Mouse (Mus musculus) midbrain, embryonic 16.5 days (tissue): ENCODE measurements around the gene Galnt5. TPM values are rescaled to one million over a fixed set of nuclear protein-coding genes. Genes with fewer than 3 reads are reported as not detected.

Experiments
- ATAC-seq: fragments of 200-750 bp; cut with Nextera tagmentation; 2 replicates; pipeline ENCODE4 v1.8.0; 2017; ENCODE audit warnings: moderate TSS enrichment
- H3K27ac ChIP-seq: fragments of 300-500 bp; sonication (generic); 2 replicates; pipeline ENCODE4 v1.5.1; 2014; ENCODE audit warnings: mild to moderate bottlenecking, low read length, mixed read lengths
- H3K27me3 ChIP-seq: fragments of 300-500 bp; sonication (generic); 2 replicates; pipeline ENCODE4 v1.6.1; 2014; ENCODE audit warnings: low read depth, low read length, mixed read lengths; ENCODE audit not compliant: control insufficient read depth, insufficient read depth
- H3K36me3 ChIP-seq: fragments of 300-500 bp; sonication (generic); 2 replicates; pipeline ENCODE4 v1.6.1; 2014; ENCODE audit warnings: mild to moderate bottlenecking, low read length, moderate library complexity, mixed read lengths; ENCODE audit not compliant: control insufficient read depth, insufficient read depth
- H3K4me1 ChIP-seq: fragments of 300-500 bp; sonication (generic); 2 replicates; pipeline ENCODE4 v1.6.1; 2014; ENCODE audit warnings: mild to moderate bottlenecking, low read length, mixed read lengths; ENCODE audit not compliant: control insufficient read depth, insufficient read depth
- H3K4me2 ChIP-seq: fragments of 300-500 bp; sonication (generic); 2 replicates; pipeline ENCODE4 v1.6.1; 2014; ENCODE audit warnings: mild to moderate bottlenecking, low read length, mixed read lengths
- H3K4me3 ChIP-seq: fragments of 300-500 bp; sonication (generic); 2 replicates; pipeline ENCODE4 v1.5.1; 2014; ENCODE audit warnings: low read depth, mild to moderate bottlenecking, low read length, moderate library complexity, mixed read lengths
- H3K9ac ChIP-seq: fragments of 300-500 bp; sonication (generic); 2 replicates; pipeline ENCODE4 v1.6.1; 2014; ENCODE audit warnings: low read depth, low read length, mixed read lengths
- H3K9me3 ChIP-seq: fragments of 300-500 bp; sonication (generic); replicated peaks from 2 replicates; pipeline ENCODE4 v1.6.1; 2014; ENCODE audit warnings: mild to moderate bottlenecking, low read length, mixed read lengths; ENCODE audit not compliant: control insufficient read depth, poor library complexity, severe bottlenecking
- WGBS: fragments of 180-500 bp; shearing (Covaris S2); extraction: QIAGEN DNeasy Blood & Tissue Kit; methylation state at CpG from one replicate; pipeline ENCODE4 v1.1.7; 2014; 5-methylcytosine and 5-hydroxymethylcytosine counted together
- polyA plus RNA-seq: library from polyadenylated mRNA; unstranded; fragments of >200 nt; fragmentation: Nextera tagmentation; extraction: Ambion mirVana; gene quantifications from 2 replicates; pipeline ENCODE4 v1.2.1, GENCODE M21; 2015

Galnt5 gene
- polyA plus RNA-seq: not detected in 2 replicates

- H3K4me3 ChIP-seq: no peak within 1 kb of the TSS
- ATAC-seq: no peak
- H3K27me3 ChIP-seq: no peaks in the 10 kb centered on the region
- no peak within 1 kb of the TSS for H3K27ac ChIP-seq
- 77% methylated on average over 12 of the region's 12 CpGs for WGBS
- H3K9me3 ChIP-seq: no peaks in the 10 kb centered on the region
- no peaks in the 10 kb centered on the region for H3K36me3 ChIP-seq
- no peaks in the 10 kb centered on the region for H3K4me1 ChIP-seq
- no peak within 1 kb of the TSS for H3K4me2 ChIP-seq
- no peak within 1 kb of the TSS for H3K9ac ChIP-seq
Observed at GRCm38 (mm10) chr2:57997752-57998430, at the start of gene Galnt5. Galnt5 (plus strand) TSS chr2:57997884.

- WGBS: 69% methylated on average over 2 of the region's 2 CpGs
- no peak overlapping the region for H3K27ac ChIP-seq
Observed at GRCm38 (mm10) chr2:57951620-57952019, 46.1 kb upstream of the Galnt5 start.

GRCm38 (mm10) chr2:57960786-57961185 is 36.9 kb upstream of the Galnt5 start:
- WGBS: 81% methylated on average over 5 of the region's 5 CpGs
- H3K9ac ChIP-seq: no peak overlapping the region
- ATAC-seq: no peak
- no peaks in the 10 kb centered on the region for H3K9me3 ChIP-seq
- H3K27me3 ChIP-seq: no peaks in the 10 kb centered on the region
- H3K4me2 ChIP-seq: no peak overlapping the region
- no peaks in the 10 kb centered on the region for H3K36me3 ChIP-seq
- H3K4me3 ChIP-seq: no peak overlapping the region
- no peak overlapping the region for H3K27ac ChIP-seq
- no peaks in the 10 kb centered on the region for H3K4me1 ChIP-seq

More at GRCm38 (mm10) chr2:57951620-57952019, 46.1 kb upstream of the Galnt5 start:
- no peak overlapping the region for H3K4me2 ChIP-seq
- H3K9ac ChIP-seq: no peak overlapping the region
- ATAC-seq: no peak
- no peaks in the 10 kb centered on the region for H3K4me1 ChIP-seq
- no peaks in the 10 kb centered on the region for H3K36me3 ChIP-seq
- H3K4me3 ChIP-seq: no peak overlapping the region
- no peaks in the 10 kb centered on the region for H3K9me3 ChIP-seq
- no peaks in the 10 kb centered on the region for H3K27me3 ChIP-seq

GRCm38 (mm10) chr2:57982248-57982647 is 15.4 kb upstream of the Galnt5 start:
- Histone ChIP-seq H3K4me3 (no peak overlapping the region), H3K27ac (no peak overlapping the region), H3K4me1 (no peaks in the 10 kb centered on the region), H3K27me3 (no peaks in the 10 kb centered on the region), H3K4me2 (no peak overlapping the region), H3K36me3 (no peaks in the 10 kb centered on the region), H3K9ac (no peak overlapping the region), H3K9me3 (no peaks in the 10 kb centered on the region)
- ATAC-seq: no peak

GRCm38 (mm10) chr2:57991084-57991483 is 6.6 kb upstream of the Galnt5 start:
- no peak overlapping the region for H3K9ac ChIP-seq
- 94% methylated on average over 2 of the region's 2 CpGs for WGBS
- no peak overlapping the region for H3K4me2 ChIP-seq
- H3K4me1 ChIP-seq: no peaks in the 10 kb centered on the region
- no peaks in the 10 kb centered on the region for H3K9me3 ChIP-seq
- H3K4me3 ChIP-seq: no peak overlapping the region
- no peak overlapping the region for H3K27ac ChIP-seq
- ATAC-seq: no peak
- no peaks in the 10 kb centered on the region for H3K36me3 ChIP-seq
- no peaks in the 10 kb centered on the region for H3K27me3 ChIP-seq

- H3K4me2 ChIP-seq: no peak overlapping the region
- no peak overlapping the region for H3K9ac ChIP-seq
- H3K4me1 ChIP-seq: no peaks in the 10 kb centered on the region
- no peaks in the 10 kb centered on the region for H3K27me3 ChIP-seq
- ATAC-seq: no peak
- H3K36me3 ChIP-seq: no peaks in the 10 kb centered on the region
- no peaks in the 10 kb centered on the region for H3K9me3 ChIP-seq
- WGBS: 81% methylated on average over 3 of the region's 3 CpGs
- H3K27ac ChIP-seq: no peak overlapping the region
- no peak overlapping the region for H3K4me3 ChIP-seq
Observed at GRCm38 (mm10) chr2:58001497-58001896, 3.8 kb downstream of the Galnt5 start.

GRCm38 (mm10) chr2:58007081-58007480 is 9.4 kb downstream of the Galnt5 start:
- Histone ChIP-seq H3K27ac (no peak overlapping the region), H3K4me1 (no peaks in the 10 kb centered on the region), H3K36me3 (no peaks in the 10 kb centered on the region), H3K9ac (no peak overlapping the region), H3K9me3 (no peaks in the 10 kb centered on the region), H3K27me3 (no peaks in the 10 kb centered on the region), H3K4me3 (no peak overlapping the region), H3K4me2 (no peak overlapping the region)
- no peak for ATAC-seq
- 92% methylated on average over 5 of the region's 5 CpGs for WGBS

GRCm38 (mm10) chr2:58023556-58023955 is 25.9 kb downstream of the Galnt5 start:
- H3K36me3 ChIP-seq: no peaks in the 10 kb centered on the region
- no peaks in the 10 kb centered on the region for H3K9me3 ChIP-seq
- ATAC-seq: no peak
- H3K4me1 ChIP-seq: no peaks in the 10 kb centered on the region
- no peaks in the 10 kb centered on the region for H3K27me3 ChIP-seq
- H3K27ac ChIP-seq: no peak overlapping the region
- 89% methylated on average over 6 of the region's 6 CpGs for WGBS
- no peak overlapping the region for H3K4me3 ChIP-seq
- H3K4me2 ChIP-seq: no peak overlapping the region
- H3K9ac ChIP-seq: no peak overlapping the region

GRCm38 (mm10) chr2:58026740-58027139 is 29.1 kb downstream of the Galnt5 start:
- Histone ChIP-seq H3K36me3 (no peaks in the 10 kb centered on the region), H3K27me3 (no peaks in the 10 kb centered on the region; the same call in 1 of the 2 replicates), H3K4me3 (no peak overlapping the region), H3K4me1 (no peaks in the 10 kb centered on the region), H3K9ac (no peak overlapping the region), H3K4me2 (no peak overlapping the region), H3K27ac (no peak overlapping the region), H3K9me3 (no peaks in the 10 kb centered on the region)
- ATAC-seq: no peak
- 87% methylated on average over 5 of the region's 5 CpGs for WGBS
